Mouse (Mus musculus): ENCODE results near the gene Acot6. TPM values are rescaled to one million over a fixed set of nuclear protein-coding genes. Genes with fewer than 3 reads are reported as not detected.

Acot6 gene
- total and polyA plus RNA-seq, 2 experiments from 2014 or later: 1.3 to 5.1 TPM

GRCm38 (mm10) chr12:84156210-84156609 lies 55.8 kb downstream of the Acot6 start:
- H3K9ac ChIP-seq: no peak overlapping the region
- no peak overlapping the region for H3K4me3 ChIP-seq (ENCODE audit: low read depth, low read length)
- DNase-seq (no peak), ATAC-seq (no peak)
- 93% methylated on average over 18 of the region's 18 CpGs for WGBS
- no peak for TF ChIP-seq CTCF (IDR thresholded peaks at IDR 0.05; ENCODE audit: low read depth)
- peaks cover 55% of the 10 kb centered on the region for H3K36me3 ChIP-seq (ENCODE audit: insufficient read depth)
- H3K4me2 ChIP-seq (ENCODE audit: low read depth): no peak overlapping the region
- no peak overlapping the region for H3K27ac ChIP-seq (ENCODE audit: low read depth, low read length)
- H3K9me3 ChIP-seq (ENCODE audit: low read length): no peaks in the 10 kb centered on the region
- H3K27me3 ChIP-seq (ENCODE audit: insufficient read depth, low read length): no peaks in the 10 kb centered on the region
- no peaks in the 10 kb centered on the region for H3K4me1 ChIP-seq (ENCODE audit: insufficient read depth)

- 94% methylated on average over 14 of the region's 14 CpGs for WGBS
- Histone ChIP-seq H3K27ac (ENCODE audit: low read depth, low read length) (no peak overlapping the region), H3K9ac (no peak overlapping the region), H3K27me3 (ENCODE audit: insufficient read depth, low read length) (no peaks in the 10 kb centered on the region), H3K4me2 (ENCODE audit: low read depth) (no peak overlapping the region), H3K4me3 (ENCODE audit: low read depth, low read length) (no peak overlapping the region), H3K9me3 (ENCODE audit: low read length) (no peaks in the 10 kb centered on the region), H3K4me1 (ENCODE audit: insufficient read depth) (no peaks in the 10 kb centered on the region), H3K36me3 (ENCODE audit: insufficient read depth) (peaks cover 54% of the 10 kb centered on the region)
- TF ChIP-seq CTCF (IDR thresholded peaks at IDR 0.05; ENCODE audit: low read depth): no peak
- no peak for ATAC-seq
- DNase-seq: no peak
Measured at GRCm38 (mm10) chr12:84158156-84158555, 57.7 kb downstream of the Acot6 start.

- no peak for ATAC-seq
Measured at GRCm38 (mm10) chr12:84160491-84160890, 60.0 kb downstream of the Acot6 start.

More at GRCm38 (mm10) chr12:84160491-84160890, 60.0 kb downstream of the Acot6 start:
- Histone ChIP-seq H3K9me3 (ENCODE audit: low read length) (no peaks in the 10 kb centered on the region), H3K9ac (no peak overlapping the region), H3K4me3 (ENCODE audit: low read depth, low read length) (no peak overlapping the region), H3K4me2 (ENCODE audit: low read depth) (no peak overlapping the region), H3K27ac (ENCODE audit: low read depth, low read length) (no peak overlapping the region), H3K27me3 (ENCODE audit: insufficient read depth, low read length) (no peaks in the 10 kb centered on the region), H3K36me3 (ENCODE audit: insufficient read depth) (peaks cover 44% of the 10 kb centered on the region), H3K4me1 (ENCODE audit: insufficient read depth) (no peaks in the 10 kb centered on the region)
- 97% methylated on average over 8 of the region's 8 CpGs for WGBS
- no peak for TF ChIP-seq CTCF (IDR thresholded peaks at IDR 0.05; ENCODE audit: low read depth)
- DNase-seq: no peak

Other genes with a start within 250 kb of the Acot6 start
- 8.6 and 12.4 TPM in 2 replicates for gene Numb, start 178.7 kb upstream of the Acot6 start, total RNA-seq (2014; rRNA removed)
- 7.0 and 9.0 TPM in 2 replicates for gene Numb, start 178.7 kb upstream of the Acot6 start, polyA plus RNA-seq (2015; fragmentation: Nextera tagmentation; extraction: Ambion mirVana)
- gene Riox1, start 150.0 kb upstream of the Acot6 start, total RNA-seq (2014; rRNA removed): 22.3 and 25.2 TPM in 2 replicates
- 12.7 and 13.1 TPM in 2 replicates for gene Riox1, start 150.0 kb upstream of the Acot6 start, polyA plus RNA-seq (2015; fragmentation: Nextera tagmentation; extraction: Ambion mirVana)
- 0.05 and 0.15 TPM in 2 replicates for gene Heatr4, start 115.8 kb upstream of the Acot6 start, total RNA-seq (2014; rRNA removed)
- gene Heatr4, start 115.8 kb upstream of the Acot6 start, polyA plus RNA-seq (2015; fragmentation: Nextera tagmentation; extraction: Ambion mirVana): 0.04 and 0.05 TPM in 2 replicates
- gene Acot2, start 112.8 kb upstream of the Acot6 start, total RNA-seq (2014; rRNA removed): 14.8 and 17.5 TPM in 2 replicates
- gene Acot2, start 112.8 kb upstream of the Acot6 start, polyA plus RNA-seq (2015; fragmentation: Nextera tagmentation; extraction: Ambion mirVana): 12.4 and 24.2 TPM in 2 replicates
- gene Acot1, start 91.2 kb upstream of the Acot6 start, total RNA-seq (2014; rRNA removed): 79.2 and 87.1 TPM in 2 replicates
- gene Acot1, start 91.2 kb upstream of the Acot6 start, polyA plus RNA-seq (2015; fragmentation: Nextera tagmentation; extraction: Ambion mirVana): 112 and 119 TPM in 2 replicates
- 0.31 and 0.86 TPM in 2 replicates for gene Acot4, start 62.3 kb upstream of the Acot6 start, total RNA-seq (2014; rRNA removed)
- gene Acot4, start 62.3 kb upstream of the Acot6 start, polyA plus RNA-seq (2015; fragmentation: Nextera tagmentation; extraction: Ambion mirVana): 0.77 and 1.1 TPM in 2 replicates
- not detected in 2 replicates for gene Gm49366, start 61.7 kb upstream of the Acot6 start, total RNA-seq (2014; rRNA removed)
- gene Gm49366, start 61.7 kb upstream of the Acot6 start, polyA plus RNA-seq (2015; fragmentation: Nextera tagmentation; extraction: Ambion mirVana): not detected in 2 replicates
- 0.69 and 3.1 TPM in 2 replicates for gene Acot3, start 48.5 kb upstream of the Acot6 start, total RNA-seq (2014; rRNA removed)
- gene Acot3, start 48.5 kb upstream of the Acot6 start, polyA plus RNA-seq (2015; fragmentation: Nextera tagmentation; extraction: Ambion mirVana): 0.98 and 1.2 TPM in 2 replicates
- gene Acot5, start 31.3 kb upstream of the Acot6 start, total RNA-seq (2014; rRNA removed): 1.5 and 2.3 TPM in 2 replicates
- gene Acot5, start 31.3 kb upstream of the Acot6 start, polyA plus RNA-seq (2015; fragmentation: Nextera tagmentation; extraction: Ambion mirVana): 0.93 and 1.3 TPM in 2 replicates
- 14.2 and 20.3 TPM in 2 replicates for gene Dnal1, start 13.7 kb downstream of the Acot6 start, total RNA-seq (2014; rRNA removed)
- 7.5 and 13.5 TPM in 2 replicates for gene Dnal1, start 13.7 kb downstream of the Acot6 start, polyA plus RNA-seq (2015; fragmentation: Nextera tagmentation; extraction: Ambion mirVana)
- 13.9 and 14.2 TPM in 2 replicates for gene Pnma1, start 47.8 kb downstream of the Acot6 start, total RNA-seq (2014; rRNA removed)
- 9.3 and 12.0 TPM in 2 replicates for gene Pnma1, start 47.8 kb downstream of the Acot6 start, polyA plus RNA-seq (2015; fragmentation: Nextera tagmentation; extraction: Ambion mirVana)
- gene Elmsan1, start 118.2 kb downstream of the Acot6 start, total RNA-seq (2014; rRNA removed): 7.0 and 7.9 TPM in 2 replicates
- 2.2 and 2.5 TPM in 2 replicates for gene Elmsan1, start 118.2 kb downstream of the Acot6 start, polyA plus RNA-seq (2015; fragmentation: Nextera tagmentation; extraction: Ambion mirVana)
- gene Ptgr2, start 184.6 kb downstream of the Acot6 start, total RNA-seq (2014; rRNA removed): 14.5 and 18.7 TPM in 2 replicates
- gene Ptgr2, start 184.6 kb downstream of the Acot6 start, polyA plus RNA-seq (2015; fragmentation: Nextera tagmentation; extraction: Ambion mirVana): 11.0 and 17.3 TPM in 2 replicates
- 73.2 and 88.7 TPM in 2 replicates for gene Zfp410, start 216.2 kb downstream of the Acot6 start, total RNA-seq (2014; rRNA removed)
- gene Zfp410, start 216.2 kb downstream of the Acot6 start, polyA plus RNA-seq (2015; fragmentation: Nextera tagmentation; extraction: Ambion mirVana): 48.7 and 52.2 TPM in 2 replicates